ENCODE assay signal across 25 mouse cellular contexts in the genomic region with DNA sequence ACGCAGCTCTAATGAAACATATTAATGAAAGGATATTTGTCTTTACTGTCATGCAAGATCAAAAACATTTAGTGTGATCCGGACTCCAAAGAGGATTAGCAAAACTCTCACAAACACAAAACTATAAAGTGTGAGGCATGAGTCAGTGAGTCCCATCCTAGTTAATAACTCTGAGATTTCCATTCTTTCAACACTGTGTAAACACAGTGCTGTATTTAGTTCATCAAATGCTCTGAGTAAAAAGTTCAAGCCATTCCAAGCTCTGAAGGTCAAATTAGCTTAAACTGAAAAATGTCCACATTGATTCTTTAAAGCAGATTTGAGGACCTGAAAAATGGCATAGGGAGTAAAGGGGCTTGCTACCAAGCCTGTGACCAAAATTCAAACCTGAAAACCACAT. TPM values are rescaled to one million over a fixed set of nuclear protein-coding genes. Genes with fewer than 3 reads are reported as not detected.
"Had no signal": no experiment of that assay in that cellular context is flagged by ENCODE, and none has a peak within 500 bp of the region (broad histone marks: within the 10 kb centered on the region; RNA-seq: fewer than 3 reads in every experiment).

No protein-coding gene starts in this region.

- H3K27me3 ChIP-seq: neural tube, embryonic 13.5 days; stomach, embryonic 15.5 days had no signal

- H3K9me3 ChIP-seq: neural tube, embryonic 13.5 days; neural tube, embryonic 15.5 days; stomach, embryonic 15.5 days had no signal

- H3K9ac ChIP-seq: neural tube, embryonic 13.5 days; neural tube, embryonic 15.5 days; stomach, embryonic 15.5 days had no signal

- H3K4me1 ChIP-seq: neural tube, embryonic 13.5 days; neural tube, embryonic 15.5 days; stomach, embryonic 15.5 days had no signal

- H3K4me3 ChIP-seq: neural tube, embryonic 13.5 days; neural tube, embryonic 15.5 days; stomach, embryonic 15.5 days had no signal

- H3K36me3 ChIP-seq: neural tube, embryonic 13.5 days; neural tube, embryonic 15.5 days; stomach, embryonic 15.5 days had no signal

- DNase-seq: retina, postnatal 1 day; right cerebral cortex, adult 18-20 months; right cerebral cortex, postnatal 14 days; right cerebral cortex, postnatal 25 days; right cerebral cortex, postnatal 4 days; spleen, adult 18-20 months; thymus, adult 18-20 months; thymus, adult 2 months; thymus, postnatal 14 days; thymus, postnatal 25 days; thymus, postnatal 36 days; thymus, postnatal 4 days had no signal

- H3K4me2 ChIP-seq: neural tube, embryonic 13.5 days; neural tube, embryonic 15.5 days; stomach, embryonic 15.5 days had no signal

- H3K27ac ChIP-seq: neural tube, embryonic 13.5 days; neural tube, embryonic 15.5 days; stomach, embryonic 15.5 days; stomach, postnatal 0 days had no signal

RNA-seq across cellular contexts. Expression of a gene that starts 2.2 kb away (rescaled TPM):
- total RNA-seq: neutrophil, adult 5-6 weeks had no signal
- polyA plus RNA-seq: neural tube, embryonic 13.5 days; neural tube, embryonic 14.5 days; neural tube, embryonic 15.5 days; small intestine, adult 2 months; spleen, adult 2 months; stomach, embryonic 14.5 days; thymus, adult 2 months had no signal

RNA-seq across cellular contexts. Expression of a gene that starts 16.2 kb away (rescaled TPM):
- total RNA-seq: neutrophil, adult 5-6 weeks had no signal
- polyA plus RNA-seq: thymus, postnatal 0 days had no signal

RNA-seq across cellular contexts. Expression of a gene that starts 42.0 kb away (rescaled TPM):
- total RNA-seq: neutrophil, adult 5-6 weeks had no signal
- polyA plus RNA-seq: neural tube, embryonic 13.5 days; neural tube, embryonic 14.5 days; neural tube, embryonic 15.5 days; small intestine, adult 2 months; spleen, adult 2 months; stomach, embryonic 14.5 days; stomach, embryonic 15.5 days; stomach, embryonic 16.5 days; stomach, postnatal 0 days; thymus, adult 2 months; thymus, postnatal 0 days; urinary bladder, adult 2 months had no signal

RNA-seq across cellular contexts. Expression of a gene that starts 42.1 kb away (rescaled TPM):
- total RNA-seq: neutrophil, adult 5-6 weeks had no signal
- polyA plus RNA-seq: neural tube, embryonic 13.5 days; neural tube, embryonic 14.5 days; neural tube, embryonic 15.5 days; small intestine, adult 2 months; spleen, adult 2 months; stomach, embryonic 14.5 days; stomach, embryonic 15.5 days; stomach, embryonic 16.5 days; stomach, postnatal 0 days; thymus, adult 2 months; thymus, postnatal 0 days; urinary bladder, adult 2 months had no signal

RNA-seq across cellular contexts. Expression of a gene that starts 57.7 kb away (rescaled TPM):
- total RNA-seq: neutrophil, adult 5-6 weeks had no signal
- polyA plus RNA-seq: neural tube, embryonic 13.5 days; neural tube, embryonic 14.5 days; neural tube, embryonic 15.5 days; spleen, adult 2 months; testis, adult 2 months had no signal
